Mouse (Mus musculus) heart, embryonic 13.5 days (tissue): ENCODE measurements around the gene Pmm1. TPM values are rescaled to one million over a fixed set of nuclear protein-coding genes. Genes with fewer than 3 reads are reported as not detected.

Source experiments
- ATAC-seq: fragments of 200-750 bp; cut with Nextera tagmentation; 2 replicates; pipeline ENCODE4 v1.8.0; 2017; ENCODE audit warnings: moderate TSS enrichment; ENCODE audit not compliant: insufficient number of reproducible peaks, low FRiP score, low TSS enrichment; ENCODE audit errors: extremely low read depth
- H3K27ac ChIP-seq: fragments of 300-500 bp; sonication (generic); replicated peaks from 2 replicates; pipeline ENCODE4 v1.5.1; 2015; ENCODE audit warnings: moderate library complexity, mild to moderate bottlenecking, inconsistent platforms
- H3K27me3 ChIP-seq: fragments of 300-500 bp; sonication (generic); replicated peaks from 2 replicates; pipeline ENCODE4 v1.6.1; 2015; ENCODE audit warnings: mild to moderate bottlenecking, inconsistent platforms
- H3K36me3 ChIP-seq: fragments of 300-500 bp; sonication (generic); 2 replicates; pipeline ENCODE4 v1.6.1; 2015; ENCODE audit warnings: mild to moderate bottlenecking, inconsistent platforms
- H3K4me1 ChIP-seq: fragments of 300-500 bp; sonication (generic); 2 replicates; pipeline ENCODE4 v1.6.1; 2015; ENCODE audit warnings: inconsistent platforms
- H3K4me2 ChIP-seq: fragments of 300-500 bp; sonication (generic); 2 replicates; pipeline ENCODE4 v1.6.1; 2015; ENCODE audit warnings: inconsistent platforms, mild to moderate bottlenecking, moderate library complexity
- H3K4me3 ChIP-seq: fragments of 300-500 bp; sonication (generic); 2 replicates; pipeline ENCODE4 v1.5.1; 2015; ENCODE audit warnings: moderate library complexity, mild to moderate bottlenecking, inconsistent platforms
- H3K9ac ChIP-seq: fragments of 300-500 bp; sonication (generic); 2 replicates; pipeline ENCODE4 v1.6.1; 2015; ENCODE audit warnings: inconsistent platforms, mild to moderate bottlenecking, moderate library complexity
- H3K9me3 ChIP-seq: fragments of 300-500 bp; sonication (generic); 2 replicates; pipeline ENCODE4 v1.6.1; 2016; ENCODE audit warnings: inconsistent platforms
- WGBS: fragments of 180-500 bp; shearing (Covaris S2); methylation state at CpG from one replicate; pipeline ENCODE4 v1.1.7; 2015; ENCODE audit warnings: mixed read lengths; 5-methylcytosine and 5-hydroxymethylcytosine counted together
- polyA plus RNA-seq: library from polyadenylated mRNA; unstranded; fragments of >200 nt; fragmentation: Nextera tagmentation; extraction: Ambion mirVana; gene quantifications from 2 replicates; pipeline ENCODE4 v1.2.1, GENCODE M21; 2015

Pmm1 gene
- polyA plus RNA-seq, 1 experiment from 2014 or later = 17.9 TPM

- Histone ChIP-seq H3K4me2 (no peak overlapping the region), H3K4me3 (no peak overlapping the region), H3K4me1 (peaks cover 14% of the 10 kb centered on the region; the same call in 1 of the 2 replicates), H3K9me3 (no peaks in the 10 kb centered on the region), H3K27me3 (no peaks in the 10 kb centered on the region), H3K36me3 (peaks cover 38% of the 10 kb centered on the region), H3K27ac (no peak overlapping the region), H3K9ac (no peak overlapping the region)
- WGBS = 89% methylated on average over 15 of the region's 15 CpGs
- no peak for ATAC-seq
Measured at GRCm38 (mm10) chr15:81955414-81955813, 5.3 kb downstream of the Pmm1 start.

DNA sequence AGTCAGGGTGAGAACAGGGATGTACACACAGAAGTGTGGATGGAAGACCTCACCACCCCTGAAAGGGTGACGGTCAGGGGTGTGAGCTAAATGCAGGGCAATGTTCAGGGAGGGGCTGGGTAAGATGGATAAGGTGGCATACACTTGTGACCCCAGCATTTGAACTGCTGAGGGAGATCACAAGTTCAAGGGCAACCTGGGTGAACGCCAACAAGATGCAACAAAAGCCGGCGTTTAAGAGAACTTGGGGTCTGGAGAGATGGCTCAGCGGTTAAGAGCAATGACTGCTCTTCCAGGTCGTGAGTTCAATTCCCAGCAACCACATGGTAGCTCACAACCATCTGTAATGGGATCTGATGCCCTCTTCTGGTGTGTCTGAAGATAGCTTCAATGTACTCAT, 6.0 kb downstream of the Pmm1 start:
- H3K4me2 ChIP-seq = no peak overlapping the region
- WGBS = 89% methylated on average over 6 of the region's 6 CpGs
- H3K27me3 ChIP-seq = no peaks in the 10 kb centered on the region
- no peak overlapping the region for H3K9ac ChIP-seq
- H3K4me1 ChIP-seq = peaks cover 9% of the 10 kb centered on the region; the same call in 1 of the 2 replicates
- no peak for ATAC-seq
- H3K9me3 ChIP-seq = no peaks in the 10 kb centered on the region
- peaks cover 38% of the 10 kb centered on the region for H3K36me3 ChIP-seq
- no peak overlapping the region for H3K4me3 ChIP-seq
- H3K27ac ChIP-seq = no peak overlapping the region

DNA sequence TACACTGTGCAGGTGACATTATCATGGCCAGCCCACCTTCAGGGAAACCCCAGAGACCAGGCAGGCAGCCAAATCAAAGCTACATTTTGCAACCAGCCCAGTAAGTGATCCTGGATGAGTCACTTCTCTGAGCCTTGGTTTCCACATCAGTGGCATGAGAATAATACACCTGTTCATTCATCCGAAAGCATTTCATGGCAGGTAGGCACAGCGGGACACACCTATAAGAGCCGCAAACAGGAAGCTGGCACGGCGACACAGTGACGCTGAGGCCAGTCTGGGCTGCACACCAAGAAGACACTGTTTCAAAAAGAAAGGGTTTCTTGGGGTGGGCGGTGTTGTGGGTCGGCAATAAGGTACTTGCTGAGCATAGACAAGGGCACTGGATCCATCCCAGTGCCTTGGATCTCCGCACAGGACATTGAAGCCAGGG, 6.6 kb downstream of the Pmm1 start:
- no peak for ATAC-seq
- H3K4me1 ChIP-seq = 0 out of 2 replicates have a peak, but pooled peaks cover 5% of the 10 kb centered on the region
- WGBS = 93% methylated on average over 9 of the region's 9 CpGs
- peaks cover 38% of the 10 kb centered on the region for H3K36me3 ChIP-seq
- no peak overlapping the region for H3K9ac ChIP-seq
- no peaks in the 10 kb centered on the region for H3K9me3 ChIP-seq
- H3K4me3 ChIP-seq = no peak overlapping the region
- no peak overlapping the region for H3K27ac ChIP-seq
- no peaks in the 10 kb centered on the region for H3K27me3 ChIP-seq
- H3K4me2 ChIP-seq = no peak overlapping the region

- Histone ChIP-seq H3K4me2 (no peak overlapping the region), H3K4me3 (no peak overlapping the region), H3K9me3 (no peaks in the 10 kb centered on the region), H3K36me3 (peaks cover 40% of the 10 kb centered on the region), H3K4me1 (0 out of 2 replicates have a peak, but pooled peaks cover 4% of the 10 kb centered on the region), H3K27me3 (no peaks in the 10 kb centered on the region), H3K27ac (no peak overlapping the region), H3K9ac (no peak overlapping the region)
- ATAC-seq = no peak
- WGBS = 75% methylated on average over 4 of the region's 4 CpGs
Measured at GRCm38 (mm10) chr15:81952310-81952709, 8.4 kb downstream of the Pmm1 start.

- no peak for ATAC-seq
- no peak overlapping the region for H3K9ac ChIP-seq
- H3K9me3 ChIP-seq = no peaks in the 10 kb centered on the region
- H3K4me3 ChIP-seq = no peak overlapping the region
- H3K4me1 ChIP-seq = 0 out of 2 replicates have a peak, but pooled peaks cover 4% of the 10 kb centered on the region
- 81% methylated on average over 9 of the region's 9 CpGs for WGBS
- H3K27ac ChIP-seq = no peak overlapping the region
- peaks cover 42% of the 10 kb centered on the region for H3K36me3 ChIP-seq
- H3K4me2 ChIP-seq = no peak overlapping the region
- H3K27me3 ChIP-seq = no peaks in the 10 kb centered on the region
Measured at GRCm38 (mm10) chr15:81951159-81951558, 9.6 kb downstream of the Pmm1 start.

DNA sequence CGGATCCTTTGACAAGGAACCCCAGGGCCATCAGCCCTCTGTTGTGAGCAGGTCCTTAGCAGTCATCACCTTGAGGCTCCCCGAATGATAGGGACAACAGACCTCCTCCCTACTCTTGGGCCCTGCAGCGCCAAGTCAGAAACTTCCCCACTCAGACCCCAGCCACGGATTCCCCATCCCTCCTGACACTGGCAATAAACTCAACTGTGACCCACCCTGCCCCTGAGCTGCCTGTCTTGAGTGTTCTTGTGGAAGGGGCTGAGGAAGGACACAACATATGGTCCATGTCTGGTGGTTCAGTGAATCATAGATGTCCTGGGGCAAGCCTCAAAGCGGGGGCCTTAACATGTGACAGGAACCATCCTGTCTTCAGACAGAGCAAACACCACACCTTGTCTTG, 10.0 kb downstream of the Pmm1 start:
- H3K4me3 ChIP-seq = no peak overlapping the region
- no peaks in the 10 kb centered on the region for H3K27me3 ChIP-seq
- H3K36me3 ChIP-seq = peaks cover 37% of the 10 kb centered on the region
- H3K27ac ChIP-seq = no peak overlapping the region
- no peak overlapping the region for H3K9ac ChIP-seq
- no peak overlapping the region for H3K4me2 ChIP-seq
- WGBS = 73% methylated on average over 5 of the region's 5 CpGs
- ATAC-seq = no peak
- 0 out of 2 replicates have a peak, but pooled peaks cover 4% of the 10 kb centered on the region for H3K4me1 ChIP-seq
- H3K9me3 ChIP-seq = no peaks in the 10 kb centered on the region

DNA sequence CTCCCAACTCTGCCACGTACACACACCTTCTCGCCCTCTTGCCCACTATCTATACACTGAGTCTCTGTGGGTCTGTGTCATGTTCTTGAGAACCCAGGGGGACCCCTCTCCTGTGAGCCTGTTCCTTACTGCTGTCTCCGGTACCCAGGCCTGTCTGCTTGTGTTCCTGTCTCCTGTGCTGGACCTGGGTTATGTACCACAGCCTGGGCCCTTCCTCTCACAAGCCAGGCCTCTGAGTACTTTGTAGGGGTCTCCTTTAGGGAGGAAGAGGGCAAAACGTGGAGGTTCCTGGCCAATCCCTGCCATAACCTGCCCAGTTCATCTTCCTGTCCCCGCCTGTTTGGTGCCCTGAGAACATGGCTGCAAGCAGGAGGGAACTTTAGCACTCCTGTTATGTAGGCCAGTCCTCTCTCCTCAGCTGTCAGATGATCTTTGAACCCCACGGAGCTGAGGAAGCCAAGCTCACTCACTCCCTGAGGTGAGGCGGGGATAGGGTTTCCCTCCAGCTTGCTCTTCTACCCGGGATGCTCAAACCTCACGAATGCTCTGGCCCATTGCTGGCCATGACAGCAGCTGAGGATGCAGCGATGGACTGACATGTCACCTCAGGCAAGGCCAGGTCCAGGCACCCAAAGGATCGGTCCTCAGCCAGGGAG, 11.1 kb downstream of the Pmm1 start:
- Histone ChIP-seq H3K4me1 (0 out of 2 replicates have a peak, but pooled peaks cover 4% of the 10 kb centered on the region), H3K9ac (no peak overlapping the region), H3K27me3 (no peaks in the 10 kb centered on the region), H3K27ac (no peak overlapping the region), H3K9me3 (no peaks in the 10 kb centered on the region), H3K4me3 (no peak overlapping the region), H3K36me3 (peaks cover 27% of the 10 kb centered on the region), H3K4me2 (no peak overlapping the region)
- WGBS = 61% methylated on average over 11 of the region's 11 CpGs
- ATAC-seq = no peak

- 79% methylated on average over 10 of the region's 10 CpGs for WGBS
- H3K4me2 ChIP-seq = no peak overlapping the region
- no peaks in the 10 kb centered on the region for H3K27me3 ChIP-seq
- H3K36me3 ChIP-seq = peaks cover 22% of the 10 kb centered on the region
- 0 out of 2 replicates have a peak, but pooled peaks cover 4% of the 10 kb centered on the region for H3K4me1 ChIP-seq
- H3K9ac ChIP-seq = no peak overlapping the region
- no peak overlapping the region for H3K4me3 ChIP-seq
- no peaks in the 10 kb centered on the region for H3K9me3 ChIP-seq
- no peak for ATAC-seq
- no peak overlapping the region for H3K27ac ChIP-seq
Measured at GRCm38 (mm10) chr15:81949076-81949475, 11.7 kb downstream of the Pmm1 start.

GRCm38 (mm10) chr15:81943176-81943749, 17.5 kb downstream of the Pmm1 start:
- no peak overlapping the region for H3K4me2 ChIP-seq
- H3K4me3 ChIP-seq = no peak overlapping the region
- no peak overlapping the region for H3K27ac ChIP-seq
- no peak overlapping the region; the same call in 1 of the 2 replicates for H3K9ac ChIP-seq
- WGBS = 23% methylated on average over 8 of the region's 9 CpGs
- peaks cover 4% of the 10 kb centered on the region for H3K36me3 ChIP-seq
- no peaks in the 10 kb centered on the region for H3K27me3 ChIP-seq
- ATAC-seq = no peak
- H3K4me1 ChIP-seq = peaks cover 5% of the 10 kb centered on the region; the same call in 1 of the 2 replicates
- H3K9me3 ChIP-seq = no peaks in the 10 kb centered on the region

- WGBS = 86% methylated on average over 2 of the region's 2 CpGs
- no peaks in the 10 kb centered on the region for H3K9me3 ChIP-seq
Measured at GRCm38 (mm10) chr15:81941010-81941409, 19.7 kb downstream of the Pmm1 start.

GRCm38 (mm10) chr15:81940219-81940618, 20.5 kb downstream of the Pmm1 start:
- Histone ChIP-seq H3K4me2 (no peak overlapping the region), H3K4me1 (peaks cover 28% of the 10 kb centered on the region), H3K9me3 (no peaks in the 10 kb centered on the region), H3K9ac (no peak overlapping the region), H3K27me3 (peaks cover 13% of the 10 kb centered on the region; the same call in 1 of the 2 replicates), H3K4me3 (no peak overlapping the region), H3K27ac (no peak overlapping the region), H3K36me3 (no peaks in the 10 kb centered on the region)
- 83% methylated on average over 5 of the region's 5 CpGs for WGBS
- no peak for ATAC-seq

More at GRCm38 (mm10) chr15:81941010-81941409, 19.7 kb downstream of the Pmm1 start:
- no peak for ATAC-seq
- Histone ChIP-seq H3K36me3 (no peaks in the 10 kb centered on the region), H3K4me3 (no peak overlapping the region), H3K4me1 (peaks cover 26% of the 10 kb centered on the region), H3K4me2 (no peak overlapping the region), H3K9ac (no peak overlapping the region), H3K27me3 (peaks cover 13% of the 10 kb centered on the region; the same call in 1 of the 2 replicates), H3K27ac (no peak overlapping the region)
